Mouse (Mus musculus): Measurements from ENCODE around the gene Pgp.

Pgp gene

GRCm38 (mm10) chr17:24483495-24483894, 13.3 kb downstream of the Pgp start:
- DNase-seq (ENCODE audit: low read depth) = no peak

- DNase-seq (ENCODE audit: low read depth) = no peak
These were observed 15.1 kb downstream of the Pgp start for GRCm38 (mm10) chr17:24485090-24485860.

- no peak for DNase-seq (ENCODE audit: low read depth)
These were observed 18.0 kb downstream of the Pgp start, which contains the start of gene Caskin1 for GRCm38 (mm10) chr17:24488186-24488661. Gene Caskin1 (plus strand): TSS chr17:24488601.

GRCm38 (mm10) chr17:24488662-24489264, 18.6 kb downstream of the Pgp start:
- no peak for DNase-seq (ENCODE audit: low read depth)

- no peak for DNase-seq (ENCODE audit: low read depth)
These were observed 19.3 kb downstream of the Pgp start for GRCm38 (mm10) chr17:24489265-24490030.

GRCm38 (mm10) chr17:24490399-24490798, 20.2 kb downstream of the Pgp start:
- DNase-seq (ENCODE audit: low read depth) = no peak

- DNase-seq (ENCODE audit: low read depth) = no peak
These were observed 24.6 kb downstream of the Pgp start for GRCm38 (mm10) chr17:24494627-24495335.

- DNase-seq (ENCODE audit: low read depth) = no peak
These were observed 25.3 kb downstream of the Pgp start for GRCm38 (mm10) chr17:24495443-24495842.

GRCm38 (mm10) chr17:24496026-24496425, 25.8 kb downstream of the Pgp start:
- DNase-seq (ENCODE audit: low read depth) = no peak

GRCm38 (mm10) chr17:24502208-24502607, 32.0 kb downstream of the Pgp start:
- no peak for DNase-seq (ENCODE audit: low read depth)

GRCm38 (mm10) chr17:24504085-24504484, 33.9 kb downstream of the Pgp start:
- no peak for DNase-seq (ENCODE audit: low read depth)

GRCm38 (mm10) chr17:24505286-24505955, 35.2 kb downstream of the Pgp start:
- DNase-seq (ENCODE audit: low read depth) = no peak

- DNase-seq (ENCODE audit: low read depth) = no peak
These were observed 36.3 kb downstream of the Pgp start for GRCm38 (mm10) chr17:24506332-24507070.

GRCm38 (mm10) chr17:24507129-24507664, 37.0 kb downstream of the Pgp start:
- no peak for DNase-seq (ENCODE audit: low read depth)

GRCm38 (mm10) chr17:24507806-24508460, 37.7 kb downstream of the Pgp start:
- no peak for DNase-seq (ENCODE audit: low read depth)

- no peak for DNase-seq (ENCODE audit: low read depth)
These were observed 43.4 kb downstream of the Pgp start for GRCm38 (mm10) chr17:24513609-24514008.

- no peak for DNase-seq (ENCODE audit: low read depth)
These were observed 44.4 kb downstream of the Pgp start for GRCm38 (mm10) chr17:24514270-24515257.

- no peak for DNase-seq (ENCODE audit: low read depth)
These were observed 50.3 kb downstream of the Pgp start for GRCm38 (mm10) chr17:24520450-24520849.
